Mouse (Mus musculus): ENCODE data around the gene Gm10188. TPM values are rescaled to one million over a fixed set of nuclear protein-coding genes. Genes with fewer than 3 reads are reported as not detected.

The Gm10188 gene
- polyA plus RNA-seq (2016; fragmentation: Nextera tagmentation; extraction: Ambion mirVana): 0.96 TPM in 1 of 2 replicates, not detected in the other

DNA sequence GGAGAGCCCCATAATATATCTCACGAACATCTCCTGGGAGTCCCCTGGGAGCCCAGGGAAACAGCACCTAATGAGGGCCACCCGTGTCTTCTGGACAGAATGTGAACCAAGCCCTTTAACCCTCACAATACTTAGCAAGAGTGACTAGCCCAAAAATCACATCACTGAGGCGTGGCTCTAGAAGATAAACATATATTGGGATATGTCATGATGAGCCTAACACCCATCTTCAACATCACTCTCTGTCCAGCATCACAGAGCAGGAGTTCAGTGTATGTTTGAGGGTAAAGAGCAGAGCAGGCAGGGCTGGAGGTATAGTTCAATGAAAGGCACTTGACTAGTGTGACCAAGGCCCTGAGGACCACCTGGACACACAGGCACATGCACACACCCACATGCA, at the start of gene Gm10188:
Gene Gm10188 (minus strand): TSS at position 101 of the 400 bp plus-strand sequence.
- H3K27me3 ChIP-seq: 0 out of 2 replicates have a peak, but pooled peaks cover 5% of the 10 kb centered on the region
- H3K27ac ChIP-seq (replicated peaks): no peak within 1 kb of the TSS
- no peaks in the 10 kb centered on the region for H3K9me3 ChIP-seq
- no peak within 1 kb of the TSS for H3K4me3 ChIP-seq
- ATAC-seq (ENCODE audit: low FRiP score, low read depth): no peak
- no peak within 1 kb of the TSS for H3K9ac ChIP-seq (replicated peaks)
- 92% methylated on average over 3 of the region's 3 CpGs for WGBS
- H3K4me2 ChIP-seq (replicated peaks): no peak within 1 kb of the TSS
- H3K4me1 ChIP-seq: peaks cover 3% of the 10 kb centered on the region; the same call in 1 of the 2 replicates
- H3K36me3 ChIP-seq: no peaks in the 10 kb centered on the region

DNA sequence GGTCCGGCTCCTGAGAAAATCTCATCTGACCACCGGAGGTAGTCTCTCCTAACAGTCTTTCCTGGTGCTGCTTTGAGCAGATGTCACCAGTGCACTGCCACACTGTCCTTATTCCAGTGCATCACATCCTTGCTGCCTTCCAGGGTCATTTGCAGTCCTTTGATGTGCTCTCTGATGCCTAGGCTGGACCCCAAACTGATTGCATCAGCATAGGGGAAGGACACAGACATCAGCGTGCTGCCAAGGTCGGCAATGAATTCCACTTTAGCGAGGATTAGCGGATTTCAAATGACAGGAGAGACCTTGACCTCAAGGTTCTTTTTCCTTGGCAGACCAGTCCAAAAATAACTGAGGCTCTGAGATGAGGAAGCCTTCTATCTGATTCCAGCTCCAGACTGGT, 47.6 kb upstream of the Gm10188 start:
- H3K36me3 ChIP-seq: no peaks in the 10 kb centered on the region
- H3K4me2 ChIP-seq (replicated peaks): no peak overlapping the region
- no peak overlapping the region for H3K4me3 ChIP-seq
- no peaks in the 10 kb centered on the region for H3K9me3 ChIP-seq
- H3K27me3 ChIP-seq: no peaks in the 10 kb centered on the region
- WGBS: 74% methylated on average over 6 of the region's 6 CpGs
- no peak overlapping the region for H3K27ac ChIP-seq (replicated peaks)
- ATAC-seq (ENCODE audit: low FRiP score, low read depth): no peak
- H3K4me1 ChIP-seq: peaks cover 12% of the 10 kb centered on the region
- no peak overlapping the region for H3K9ac ChIP-seq (replicated peaks)

DNA sequence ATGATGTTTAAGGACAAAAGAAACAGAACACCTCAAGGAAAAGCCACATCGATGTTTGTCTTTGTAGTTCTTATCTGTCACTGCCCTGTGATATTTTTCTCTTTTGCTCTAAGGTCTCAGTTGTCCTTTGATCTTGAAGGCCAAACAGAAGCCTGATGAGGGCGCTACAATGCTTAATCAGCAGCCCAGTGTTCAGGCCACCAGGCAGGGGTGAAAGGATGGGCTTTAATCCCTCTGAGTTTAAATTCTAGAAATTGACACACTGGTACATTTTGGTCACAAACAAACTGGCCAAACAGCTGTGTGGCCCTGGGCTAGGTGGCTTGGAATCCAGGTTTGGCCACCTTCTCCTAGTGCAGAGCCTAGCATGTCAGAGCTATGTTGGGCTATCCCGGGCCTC, 47.1 kb upstream of the Gm10188 start:
- Histone ChIP-seq H3K27ac (replicated peaks) (no peak overlapping the region), H3K27me3 (no peaks in the 10 kb centered on the region), H3K9me3 (no peaks in the 10 kb centered on the region), H3K4me2 (replicated peaks) (no peak overlapping the region), H3K36me3 (no peaks in the 10 kb centered on the region), H3K9ac (replicated peaks) (no peak overlapping the region), H3K4me3 (no peak overlapping the region), H3K4me1 (peaks cover 7% of the 10 kb centered on the region)
- ATAC-seq (ENCODE audit: low FRiP score, low read depth): no peak
- 79% methylated on average over 3 of the region's 3 CpGs for WGBS

DNA sequence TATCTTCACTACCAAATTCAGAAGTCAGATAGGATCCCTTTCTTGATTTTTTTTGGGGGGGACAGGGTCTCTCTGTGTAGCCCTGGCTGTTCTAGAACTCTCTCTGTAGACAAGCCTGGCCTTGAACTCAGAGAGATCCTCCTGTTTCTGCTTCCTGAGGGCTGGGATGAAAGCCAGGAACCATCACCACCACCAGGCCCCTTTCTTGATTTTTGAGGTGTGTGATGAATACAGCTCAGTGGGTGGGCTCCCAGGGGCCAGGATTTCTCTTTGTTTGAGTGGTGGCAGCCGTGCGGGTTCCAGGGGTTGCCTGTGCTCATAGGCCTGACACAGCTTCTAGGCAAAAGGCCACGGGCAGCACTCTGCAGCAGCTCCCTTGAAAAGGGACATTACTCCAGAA, 41.7 kb upstream of the Gm10188 start:
- Histone ChIP-seq H3K4me3 (no peak overlapping the region), H3K27me3 (0 out of 2 replicates have a peak, but pooled peaks cover 3% of the 10 kb centered on the region), H3K9ac (replicated peaks) (no peak overlapping the region), H3K9me3 (no peaks in the 10 kb centered on the region), H3K27ac (replicated peaks) (no peak overlapping the region), H3K36me3 (no peaks in the 10 kb centered on the region), H3K4me2 (replicated peaks) (no peak overlapping the region), H3K4me1 (peaks cover 13% of the 10 kb centered on the region; the same call in 1 of the 2 replicates)
- 54% methylated on average over 3 of the region's 3 CpGs for WGBS
- ATAC-seq (ENCODE audit: low FRiP score, low read depth): no peak

DNA sequence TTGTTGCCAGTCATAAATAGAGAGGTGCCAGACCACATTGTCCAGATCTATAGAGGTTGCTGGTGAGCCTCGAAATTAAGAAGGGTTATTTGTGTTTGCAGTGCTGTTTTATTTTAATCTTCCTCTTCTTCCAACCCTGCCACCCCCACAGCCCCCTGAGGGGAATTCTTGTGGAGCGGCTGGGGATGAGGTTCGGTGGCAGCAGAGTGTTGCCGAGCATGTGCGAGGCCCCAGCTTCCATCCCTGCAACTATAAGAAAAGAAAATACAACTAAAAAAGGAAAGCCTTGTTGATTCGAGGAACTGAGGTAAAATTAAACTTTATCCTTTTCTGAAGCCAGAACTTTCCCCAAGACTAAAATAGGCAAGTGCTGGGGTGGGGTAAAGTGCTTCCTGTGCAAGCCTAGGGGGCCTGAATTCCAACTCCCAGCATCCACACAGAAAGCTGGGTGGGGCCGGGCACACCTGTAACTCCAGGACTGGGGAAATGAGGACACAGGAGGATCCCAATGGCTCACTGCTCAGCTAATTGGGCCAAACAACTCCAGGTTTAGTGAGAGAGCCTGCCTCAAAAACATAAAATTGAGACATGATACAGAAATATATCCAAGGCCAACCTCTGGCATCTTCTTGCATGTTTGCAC, 39.0 kb upstream of the Gm10188 start:
- no peaks in the 10 kb centered on the region for H3K36me3 ChIP-seq
- H3K4me3 ChIP-seq: no peak overlapping the region
- peaks cover 16% of the 10 kb centered on the region; the same call in 1 of the 2 replicates for H3K4me1 ChIP-seq
- no peak overlapping the region for H3K4me2 ChIP-seq (replicated peaks)
- H3K27ac ChIP-seq (replicated peaks): no peak overlapping the region
- H3K9ac ChIP-seq (replicated peaks): no peak overlapping the region
- 60% methylated on average over 7 of the region's 7 CpGs for WGBS
- ATAC-seq (ENCODE audit: low FRiP score, low read depth): no peak
- H3K27me3 ChIP-seq: 0 out of 2 replicates have a peak, but pooled peaks cover 3% of the 10 kb centered on the region
- no peaks in the 10 kb centered on the region for H3K9me3 ChIP-seq

DNA sequence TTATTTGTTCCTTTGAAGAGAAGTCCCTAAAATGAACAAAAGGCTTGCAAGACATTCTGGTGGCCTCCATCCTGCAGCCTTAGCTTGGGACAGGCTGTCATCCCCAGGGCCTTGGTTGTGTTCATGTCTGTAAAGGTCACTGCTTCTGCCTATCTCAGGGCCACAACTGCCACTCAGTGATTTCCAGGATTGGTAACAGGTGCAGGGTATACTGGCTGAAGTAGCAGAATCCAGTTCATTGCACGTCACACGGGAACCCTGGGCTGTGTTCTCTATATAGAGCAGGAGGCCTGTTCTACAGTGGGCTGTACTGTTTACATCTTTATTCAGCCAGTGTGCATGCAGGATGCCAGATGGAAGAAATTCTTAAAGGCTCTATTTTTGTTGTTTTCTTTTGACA, 38.4 kb upstream of the Gm10188 start:
- 68% methylated on average over 2 of the region's 2 CpGs for WGBS
- ATAC-seq (ENCODE audit: low FRiP score, low read depth): no peak
- H3K27ac ChIP-seq (replicated peaks): no peak overlapping the region
- no peak overlapping the region for H3K9ac ChIP-seq (replicated peaks)
- H3K4me1 ChIP-seq: peaks cover 18% of the 10 kb centered on the region; the same call in 1 of the 2 replicates
- H3K36me3 ChIP-seq: no peaks in the 10 kb centered on the region
- H3K9me3 ChIP-seq: no peaks in the 10 kb centered on the region
- no peak overlapping the region for H3K4me2 ChIP-seq (replicated peaks)
- 0 out of 2 replicates have a peak, but pooled peaks cover 3% of the 10 kb centered on the region for H3K27me3 ChIP-seq
- H3K4me3 ChIP-seq: no peak overlapping the region

DNA sequence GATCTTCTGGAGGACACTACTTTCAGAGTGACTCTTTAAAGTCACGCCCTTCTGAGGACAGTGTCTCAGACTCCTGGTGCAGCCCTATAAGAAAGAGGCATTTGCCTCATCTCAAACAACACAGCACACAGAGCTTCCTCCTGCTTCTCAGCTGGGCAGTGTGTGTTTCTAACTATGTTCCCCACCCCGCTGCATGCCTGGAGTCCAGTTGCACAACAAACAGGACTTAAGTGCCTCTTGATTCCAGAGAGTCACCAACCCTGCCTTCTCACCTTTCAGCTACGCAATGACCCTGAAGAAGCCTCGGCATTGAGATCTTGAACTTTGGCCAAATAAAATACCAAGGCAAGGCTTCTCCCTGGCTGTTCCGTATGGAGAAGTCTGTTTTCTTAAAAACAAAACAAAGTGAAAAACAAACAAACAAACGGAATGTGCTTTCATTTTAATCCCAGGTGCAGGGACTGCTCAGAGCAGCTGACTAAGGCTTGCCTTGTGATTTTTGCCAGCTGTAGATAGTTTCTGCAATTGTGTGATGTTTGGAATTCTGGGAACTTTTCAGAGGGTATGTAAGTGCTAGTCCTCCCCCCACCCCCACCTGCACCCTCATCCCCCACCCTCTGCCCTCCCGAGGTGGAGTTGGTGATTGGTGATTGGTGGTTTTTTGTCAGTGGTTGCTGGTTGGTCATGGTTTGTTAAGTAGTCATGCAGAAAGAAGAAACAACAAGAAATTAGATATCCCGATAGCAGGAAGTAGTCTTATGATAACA, 37.4 kb upstream of the Gm10188 start:
- ATAC-seq (ENCODE audit: low FRiP score, low read depth): no peak
- H3K36me3 ChIP-seq: no peaks in the 10 kb centered on the region
- no peak overlapping the region for H3K4me2 ChIP-seq (replicated peaks)
- no peak overlapping the region for H3K4me3 ChIP-seq
- H3K9me3 ChIP-seq: no peaks in the 10 kb centered on the region
- WGBS: 68% methylated on average over 8 of the region's 8 CpGs
- 0 out of 2 replicates have a peak, but pooled peaks cover 3% of the 10 kb centered on the region for H3K27me3 ChIP-seq
- H3K4me1 ChIP-seq: peaks cover 18% of the 10 kb centered on the region; the same call in 1 of the 2 replicates
- H3K27ac ChIP-seq (replicated peaks): no peak overlapping the region
- H3K9ac ChIP-seq (replicated peaks): no peak overlapping the region

DNA sequence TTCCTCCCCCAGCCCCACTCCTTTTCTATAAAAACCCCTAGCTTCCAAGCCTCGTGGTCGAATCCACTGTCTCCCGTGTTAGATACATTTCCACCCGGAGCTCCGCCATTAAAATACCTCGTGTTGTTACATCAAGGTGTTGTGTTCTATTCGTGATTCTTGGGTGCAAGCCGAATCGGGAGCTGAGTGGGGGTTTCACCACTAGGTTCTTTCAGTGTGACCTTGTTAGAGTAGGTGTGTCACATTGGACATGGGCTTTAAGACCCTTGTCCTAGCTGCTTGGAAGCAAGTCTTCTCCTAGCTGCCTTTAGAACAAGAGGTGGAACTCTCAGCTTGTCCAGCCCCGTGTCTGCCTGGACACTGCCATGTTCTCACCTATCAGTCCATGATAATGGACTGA, 36.4 kb upstream of the Gm10188 start:
- Histone ChIP-seq H3K36me3 (no peaks in the 10 kb centered on the region), H3K9me3 (no peaks in the 10 kb centered on the region), H3K4me1 (peaks cover 18% of the 10 kb centered on the region; the same call in 1 of the 2 replicates), H3K27ac (replicated peaks) (no peak overlapping the region), H3K27me3 (0 out of 2 replicates have a peak, but pooled peaks cover 3% of the 10 kb centered on the region), H3K4me2 (replicated peaks) (no peak overlapping the region), H3K9ac (replicated peaks) (no peak overlapping the region), H3K4me3 (no peak overlapping the region)
- ATAC-seq (ENCODE audit: low FRiP score, low read depth): no peak
- 90% methylated on average over 10 of the region's 10 CpGs for WGBS

DNA sequence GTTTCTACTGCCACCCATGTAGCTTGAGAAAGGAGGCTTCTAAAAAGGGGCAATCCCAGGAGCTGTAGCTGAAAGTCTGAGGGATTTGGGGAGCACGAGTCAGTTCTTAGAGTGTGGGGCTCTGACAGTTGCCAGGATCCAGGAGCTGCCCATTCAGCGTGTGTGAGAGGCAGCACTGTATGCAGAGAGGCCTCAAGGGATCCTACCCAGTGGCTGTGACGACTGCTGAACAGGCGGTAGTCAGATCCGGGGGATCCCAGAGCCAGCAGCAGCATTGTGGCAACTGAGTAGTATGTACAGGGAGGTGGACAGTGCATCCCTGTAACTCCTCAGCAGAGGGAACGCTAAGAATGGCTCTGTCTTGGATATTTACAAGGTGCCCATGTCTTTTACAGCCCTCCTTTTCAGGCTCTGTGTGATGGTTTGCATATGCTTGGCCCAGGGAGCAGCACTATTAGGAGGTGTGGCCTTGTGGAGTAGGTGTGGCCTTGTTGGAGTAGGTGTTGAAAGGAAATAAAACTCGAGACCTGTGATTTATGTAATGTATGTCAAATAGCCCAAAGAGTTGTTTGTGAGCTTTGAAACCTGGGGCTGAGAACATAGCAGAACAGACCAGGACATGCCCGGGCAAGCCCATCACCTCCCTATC, 35.8 kb upstream of the Gm10188 start:
- 79% methylated on average over 8 of the region's 8 CpGs for WGBS

DNA sequence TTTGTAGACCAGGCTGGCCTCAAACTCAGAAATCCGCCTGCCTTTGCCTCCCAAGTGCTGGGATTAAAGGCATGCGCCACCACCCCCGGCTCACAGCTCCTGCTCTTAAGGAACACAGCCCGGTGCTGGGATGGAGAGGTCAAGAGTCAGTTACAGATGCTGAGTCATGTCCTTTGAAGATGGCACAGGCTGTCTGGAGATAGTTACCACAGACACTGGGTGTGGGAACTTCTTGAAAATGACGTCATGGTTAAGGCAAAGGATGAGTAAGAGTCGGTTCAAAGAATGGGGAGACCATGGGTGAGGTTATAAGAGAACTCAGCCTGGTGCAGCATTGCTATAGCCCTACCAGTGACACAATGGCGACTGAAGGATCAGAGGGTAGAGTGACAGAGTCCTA, 35.0 kb upstream of the Gm10188 start:
- H3K27ac ChIP-seq (replicated peaks): no peak overlapping the region
- H3K9ac ChIP-seq (replicated peaks): no peak overlapping the region
- no peaks in the 10 kb centered on the region for H3K9me3 ChIP-seq
- no peak overlapping the region for H3K4me3 ChIP-seq
- no peak overlapping the region for H3K4me2 ChIP-seq (replicated peaks)
- WGBS: 73% methylated on average over 7 of the region's 7 CpGs
- H3K27me3 ChIP-seq: 0 out of 2 replicates have a peak, but pooled peaks cover 3% of the 10 kb centered on the region
- no peak for ATAC-seq (ENCODE audit: low FRiP score, low read depth)
- H3K36me3 ChIP-seq: no peaks in the 10 kb centered on the region
- H3K4me1 ChIP-seq: peaks cover 17% of the 10 kb centered on the region; the same call in 1 of the 2 replicates

More for the DNA sequence above, 35.8 kb upstream of the Gm10188 start:
- Histone ChIP-seq H3K27ac (replicated peaks) (no peak overlapping the region), H3K36me3 (no peaks in the 10 kb centered on the region), H3K9me3 (no peaks in the 10 kb centered on the region), H3K4me2 (replicated peaks) (no peak overlapping the region), H3K4me3 (no peak overlapping the region), H3K4me1 (peaks cover 18% of the 10 kb centered on the region; the same call in 1 of the 2 replicates), H3K27me3 (0 out of 2 replicates have a peak, but pooled peaks cover 3% of the 10 kb centered on the region), H3K9ac (replicated peaks) (no peak overlapping the region)
- no peak for ATAC-seq (ENCODE audit: low FRiP score, low read depth)

DNA sequence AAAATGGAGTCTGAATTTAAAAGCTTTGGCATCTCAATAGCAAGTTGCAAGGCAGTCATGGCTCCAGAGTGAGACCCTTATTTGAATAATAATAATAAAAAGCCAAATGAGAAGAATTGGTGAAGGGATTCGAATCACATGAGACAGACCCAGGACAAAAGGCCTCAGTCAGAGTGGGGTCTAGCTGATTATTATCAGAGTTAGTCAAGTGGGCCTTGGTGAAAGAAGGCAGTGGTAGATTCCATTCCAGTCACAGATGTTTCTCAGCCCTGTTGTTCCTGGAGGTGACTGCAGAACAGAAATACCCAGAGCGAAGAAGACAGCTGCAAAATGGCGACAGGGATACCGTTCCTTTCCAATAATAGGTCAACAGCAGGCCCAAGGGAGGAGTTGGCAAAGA, 34.1 kb upstream of the Gm10188 start:
- Histone ChIP-seq H3K4me2 (replicated peaks) (no peak overlapping the region), H3K9me3 (no peaks in the 10 kb centered on the region), H3K4me3 (no peak overlapping the region), H3K27ac (replicated peaks) (no peak overlapping the region), H3K27me3 (0 out of 2 replicates have a peak, but pooled peaks cover 3% of the 10 kb centered on the region), H3K36me3 (no peaks in the 10 kb centered on the region), H3K9ac (replicated peaks) (no peak overlapping the region), H3K4me1 (peaks cover 9% of the 10 kb centered on the region; the same call in 1 of the 2 replicates)
- 79% methylated on average over 4 of the region's 4 CpGs for WGBS
- no peak for ATAC-seq (ENCODE audit: low FRiP score, low read depth)
